Mouse (Mus musculus): ENCODE results near the gene Trim3.

Trim3 gene

GRCm38 (mm10) chr7:105633127-105633800 lies at the start of gene Trim3:
Gene Trim3, minus strand, starts transcription at chr7:105633571.
- peak; percentile 79 to 91 for DNase-seq (ENCODE audit: low spot score in 2 of 2)

- peak; percentile 27 to 36 for DNase-seq (ENCODE audit: low spot score in 2 of 2)
These were observed 17.5 kb upstream of the Trim3 start, which contains the start of gene Dnhd1 for GRCm38 (mm10) chr7:105650639-105651435. Gene Dnhd1, plus strand, starts transcription at chr7:105650827.

- no peak for DNase-seq (ENCODE audit: low spot score in 2 of 2)
These were observed 8.6 kb upstream of the Trim3 start for GRCm38 (mm10) chr7:105641936-105642335.

GRCm38 (mm10) chr7:105640894-105641255 lies 7.5 kb upstream of the Trim3 start:
- peak in 1 of 2 experiments; percentile 22 for DNase-seq (ENCODE audit: low spot score in 2 of 2)

- peak; percentile 93 for DNase-seq (ENCODE audit: low spot score in 2 of 2)
These were observed 7.0 kb upstream of the Trim3 start, which contains the start of the genes Arfip2 and Gm45799 for GRCm38 (mm10) chr7:105640233-105640893. Gene Arfip2, minus strand, starts transcription at chr7:105640416. Gene Gm45799, plus strand, starts transcription at chr7:105640552.

GRCm38 (mm10) chr7:105639756-105640155 lies 6.4 kb upstream of the Trim3 start, which contains the start of gene Timm10b:
Gene Timm10b, plus strand, starts transcription at chr7:105640056.
- no peak for DNase-seq (ENCODE audit: low spot score in 2 of 2)

- DNase-seq (ENCODE audit: low spot score in 2 of 2), result no peak
These were observed 5.9 kb upstream of the Trim3 start for GRCm38 (mm10) chr7:105639304-105639703.

- DNase-seq (ENCODE audit: low spot score in 2 of 2), result no peak
These were observed 5.4 kb upstream of the Trim3 start for GRCm38 (mm10) chr7:105638776-105639175.

- no peak for DNase-seq (ENCODE audit: low spot score in 2 of 2)
These were observed 2.4 kb upstream of the Trim3 start for GRCm38 (mm10) chr7:105635726-105636125.

GRCm38 (mm10) chr7:105634272-105634920 lies 1.0 kb upstream of the Trim3 start:
- no peak for DNase-seq (ENCODE audit: low spot score in 2 of 2)

GRCm38 (mm10) chr7:105633801-105634135 lies 397 bp upstream of the Trim3 start:
- no peak for DNase-seq (ENCODE audit: low spot score in 2 of 2)

- peak in 1 of 2 experiments; percentile 26 for DNase-seq (ENCODE audit: low spot score in 2 of 2)
These were observed 809 bp downstream of the Trim3 start for GRCm38 (mm10) chr7:105632551-105632972.

GRCm38 (mm10) chr7:105628633-105629032 lies 4.7 kb downstream of the Trim3 start:
- DNase-seq (ENCODE audit: low spot score in 2 of 2), result peak in 1 of 2 experiments; percentile 38

- no peak for DNase-seq (ENCODE audit: low spot score in 2 of 2)
These were observed 8.0 kb downstream of the Trim3 start for GRCm38 (mm10) chr7:105625397-105625796.

GRCm38 (mm10) chr7:105621646-105622292 lies 11.6 kb downstream of the Trim3 start:
- no peak for DNase-seq (ENCODE audit: low spot score in 2 of 2)

GRCm38 (mm10) chr7:105621053-105621452 lies 12.3 kb downstream of the Trim3 start:
- DNase-seq (ENCODE audit: low spot score in 2 of 2), result no peak

GRCm38 (mm10) chr7:105619701-105620100 lies 13.7 kb downstream of the Trim3 start:
- no peak for DNase-seq (ENCODE audit: low spot score in 2 of 2)

GRCm38 (mm10) chr7:105617810-105618209 lies 15.6 kb downstream of the Trim3 start:
- DNase-seq (ENCODE audit: low spot score in 2 of 2), result no peak

- no peak for DNase-seq (ENCODE audit: low spot score in 2 of 2)
These were observed 16.8 kb downstream of the Trim3 start for GRCm38 (mm10) chr7:105616561-105616960.

- DNase-seq (ENCODE audit: low spot score in 2 of 2), result no peak
These were observed 17.7 kb downstream of the Trim3 start for GRCm38 (mm10) chr7:105615720-105616119.

- DNase-seq (ENCODE audit: low spot score in 2 of 2), result no peak
These were observed 19.0 kb downstream of the Trim3 start for GRCm38 (mm10) chr7:105614400-105614799.

Measured in cerebellum, postnatal 4 days (tissue).